Mouse (Mus musculus) liver, adult 2 months (tissue): ENCODE data around the gene Mcm2.

Source experiments
- CTCF ChIP-seq: fragments of 200-500 bp; IDR thresholded peaks from 2 replicates; pipeline ENCODE4 v1.5.1; 2011; ENCODE audit warnings: low read depth, low read length, control low read depth
- POLR2A ChIP-seq: fragments of 200-500 bp; IDR thresholded peaks from 2 replicates; pipeline ENCODE4 v1.6.1; 2011; ENCODE audit warnings: low read length, control low read depth; ENCODE audit not compliant: insufficient read depth; ENCODE audit errors: extremely low read depth

- TF ChIP-seq CTCF: no peak
- TF ChIP-seq POLR2A: no peak
Measured at GRCm38 (mm10) chr6:88872811-88873210, 25.8 kb downstream of the Mcm2 start.
